Mouse (Mus musculus) fat pad, adult 2 months (tissue): Measurements from ENCODE around the gene Slc22a3.

Experiments
- DNase-seq: peaks from one replicate; pipeline ENCODE4 v3.0.0-alpha.2; 2011; ENCODE audit warnings: low read depth, low spot score; ENCODE audit errors: extremely low read depth

Slc22a3 gene

GRCm38 (mm10) chr17:12472547-12472946 lies 35.0 kb downstream of the Slc22a3 start:
- no peak for DNase-seq

- DNase-seq = no peak
These were observed 38.8 kb downstream of the Slc22a3 start for GRCm38 (mm10) chr17:12468745-12469144.

- DNase-seq = no peak
These were observed 39.9 kb downstream of the Slc22a3 start for GRCm38 (mm10) chr17:12467642-12468041.

GRCm38 (mm10) chr17:12466501-12467000 lies 41.0 kb downstream of the Slc22a3 start:
- DNase-seq = no peak

- no peak for DNase-seq
These were observed 46.3 kb downstream of the Slc22a3 start for GRCm38 (mm10) chr17:12461168-12461567.

- no peak for DNase-seq
These were observed 52.2 kb downstream of the Slc22a3 start for GRCm38 (mm10) chr17:12455143-12455790.

GRCm38 (mm10) chr17:12453691-12454090 lies 53.8 kb downstream of the Slc22a3 start:
- no peak for DNase-seq

- no peak for DNase-seq
These were observed 54.5 kb downstream of the Slc22a3 start for GRCm38 (mm10) chr17:12452862-12453531.

GRCm38 (mm10) chr17:12451234-12451633 lies 56.3 kb downstream of the Slc22a3 start:
- no peak for DNase-seq

GRCm38 (mm10) chr17:12444561-12444960 lies 62.9 kb downstream of the Slc22a3 start:
- DNase-seq = no peak

GRCm38 (mm10) chr17:12437771-12438170 lies 69.7 kb downstream of the Slc22a3 start:
- no peak for DNase-seq

GRCm38 (mm10) chr17:12431707-12432106 lies 75.8 kb downstream of the Slc22a3 start:
- DNase-seq = no peak

- no peak for DNase-seq
These were observed 79.1 kb downstream of the Slc22a3 start for GRCm38 (mm10) chr17:12428369-12428768.

GRCm38 (mm10) chr17:12427156-12427555 lies 80.3 kb downstream of the Slc22a3 start:
- DNase-seq = no peak

- DNase-seq = no peak
These were observed 85.4 kb downstream of the Slc22a3 start for GRCm38 (mm10) chr17:12422143-12422542.

- DNase-seq = no peak
These were observed 86.5 kb downstream of the Slc22a3 start for GRCm38 (mm10) chr17:12420886-12421574.

- no peak for DNase-seq
These were observed 87.9 kb downstream of the Slc22a3 start for GRCm38 (mm10) chr17:12419491-12420079.

GRCm38 (mm10) chr17:12416250-12416895 lies 91.1 kb downstream of the Slc22a3 start:
- no peak for DNase-seq

- no peak for DNase-seq
These were observed 91.8 kb downstream of the Slc22a3 start for GRCm38 (mm10) chr17:12415741-12416140.

GRCm38 (mm10) chr17:12415031-12415735 lies 92.3 kb downstream of the Slc22a3 start:
- DNase-seq = no peak
